Mouse (Mus musculus) duodenum, adult 2 months (tissue): ENCODE measurements around the gene Tmod3. TPM values are rescaled to one million over a fixed set of nuclear protein-coding genes. Genes with fewer than 3 reads are reported as not detected.

Source experiments
- polyA plus RNA-seq: library from polyadenylated mRNA; depleted of rRNA; stranded (reverse); fragments of >200 nt; gene quantifications from 2 replicates; pipeline ENCODE4 v1.2.3, GENCODE M21; 2012; ENCODE audit warnings: low replicate concordance; rRNA removed

Gene Tmod3
- 5.6 and 7.0 TPM in 2 replicates for polyA plus RNA-seq

DNA sequence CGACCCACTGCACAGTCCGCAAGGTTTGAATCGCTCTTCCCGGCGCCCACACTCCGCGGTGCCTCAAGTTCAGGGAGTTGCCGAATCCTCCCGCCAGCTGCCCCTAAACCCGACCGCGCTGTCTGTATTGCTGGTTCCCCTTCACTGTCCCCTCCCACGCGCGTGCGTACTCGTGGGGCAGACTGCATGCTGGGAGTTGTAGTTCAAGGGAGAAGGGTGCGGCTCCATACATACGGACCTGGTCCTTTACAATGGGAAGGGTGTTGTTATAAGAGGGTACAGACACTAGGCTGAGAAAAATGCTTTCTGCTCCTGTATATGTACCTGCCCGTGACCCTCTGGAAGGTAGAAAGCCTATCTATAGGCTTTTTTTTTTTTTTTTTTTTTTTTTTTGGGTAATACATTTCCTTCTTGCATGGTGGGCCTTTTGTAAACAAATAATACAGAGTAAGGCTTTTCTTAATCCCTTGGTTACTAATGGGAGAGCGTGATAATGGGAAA, at the start of gene Tmod3:
Tmod3 (minus strand) TSS at position 146 of the 501 bp plus-strand sequence.

Other genes starting within 250 kb of the Tmod3 start
- gene Bcl2l10, start 211.9 kb downstream of the Tmod3 start, polyA plus RNA-seq, result 0.15 TPM in 1 of 2 replicates, not detected in the other
- gene Mapk6, start 149.7 kb downstream of the Tmod3 start, polyA plus RNA-seq, result 7.7 and 13.1 TPM in 2 replicates
- 1.3 TPM in 2 replicates for gene Leo1, start 118.1 kb downstream of the Tmod3 start, polyA plus RNA-seq
- 0.07 and 0.12 TPM in 2 replicates for gene Tmod2, start 51.7 kb upstream of the Tmod3 start, polyA plus RNA-seq
- 9.9 and 24.3 TPM in 2 replicates for gene Lysmd2, start 66.1 kb upstream of the Tmod3 start, polyA plus RNA-seq
- 1.9 and 15.9 TPM in 2 replicates for gene Scg3, start 124.4 kb upstream of the Tmod3 start, polyA plus RNA-seq
- 0.59 and 0.82 TPM in 2 replicates for gene Bmp5, start 215.7 kb upstream of the Tmod3 start, polyA plus RNA-seq